Mouse (Mus musculus): Measurements from ENCODE around the gene Gm32802. TPM values are rescaled to one million over a fixed set of nuclear protein-coding genes. Genes with fewer than 3 reads are reported as not detected.
"Not testable (repeated sequence)": the region's sequence is repeated elsewhere in the genome, so short reads cannot be mapped to it uniquely, and the experiment has no call there.

Gene Gm32802
- polyA plus RNA-seq, 1 experiment from 2014 or later: 0.35 TPM

DNA sequence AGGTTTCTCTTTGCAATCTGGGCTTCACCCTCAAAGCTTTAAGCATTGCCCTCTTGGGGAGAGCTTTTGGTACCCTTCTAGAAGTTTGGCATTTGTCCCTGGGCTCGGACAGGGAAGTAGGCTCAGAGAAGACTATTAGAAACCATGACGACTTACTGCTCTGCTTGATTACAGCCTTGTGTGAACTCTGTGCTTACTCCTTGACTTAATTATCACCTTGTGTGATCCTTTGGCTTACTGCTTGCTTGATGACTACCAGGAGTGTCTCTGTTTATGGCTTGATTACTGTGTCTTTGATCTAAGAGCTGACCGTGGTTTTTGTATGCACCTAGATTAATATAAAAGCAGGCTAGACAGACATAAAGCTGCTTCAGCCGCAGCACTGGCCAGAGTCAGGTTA lies 19.6 kb downstream of the Gm32802 start:
- H3K36me3 ChIP-seq (ENCODE audit: control insufficient read depth, insufficient read depth, low read length); H3K27ac ChIP-seq (ENCODE audit: low read depth, low read length); H3K4me3 ChIP-seq (ENCODE audit: low read depth, low read length); H3K9ac ChIP-seq (replicated peaks; ENCODE audit: low read depth, low read length); ATAC-seq (ENCODE audit: low read depth); H3K4me1 ChIP-seq (ENCODE audit: control insufficient read depth, insufficient read depth, low read length); H3K4me2 ChIP-seq (ENCODE audit: low read depth, low read length); H3K9me3 ChIP-seq (ENCODE audit: control insufficient read depth, low read length); H3K27me3 ChIP-seq (ENCODE audit: control insufficient read depth, insufficient read depth, low read length): not testable (repeated sequence)
- no CpG with 5 or more reads among the region's 4 CpGs for WGBS

DNA sequence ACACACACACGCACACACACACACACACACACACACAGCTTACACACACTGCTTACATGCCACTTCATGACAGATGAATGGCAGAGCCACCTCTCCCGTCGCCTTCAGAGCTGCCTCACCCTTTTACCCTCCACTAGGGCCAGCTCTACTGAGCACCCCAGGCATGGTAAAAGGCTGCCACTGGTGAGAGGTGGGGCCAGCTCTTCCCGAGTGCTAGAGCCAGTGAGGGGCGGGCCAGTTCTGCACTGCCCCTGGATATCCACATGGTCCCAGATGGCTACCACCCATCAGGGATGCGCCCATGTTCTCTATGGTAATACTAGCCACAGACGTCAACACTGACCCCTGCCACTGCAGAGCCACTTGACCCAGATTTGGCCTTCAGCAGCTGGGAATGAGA lies 24.1 kb downstream of the Gm32802 start:
- H3K4me3 ChIP-seq (ENCODE audit: low read depth, low read length); H3K9me3 ChIP-seq (ENCODE audit: control insufficient read depth, low read length); H3K9ac ChIP-seq (replicated peaks; ENCODE audit: low read depth, low read length); H3K36me3 ChIP-seq (ENCODE audit: control insufficient read depth, insufficient read depth, low read length); H3K27me3 ChIP-seq (ENCODE audit: control insufficient read depth, insufficient read depth, low read length); H3K4me2 ChIP-seq (ENCODE audit: low read depth, low read length); ATAC-seq (ENCODE audit: low read depth); H3K4me1 ChIP-seq (ENCODE audit: control insufficient read depth, insufficient read depth, low read length); H3K27ac ChIP-seq (ENCODE audit: low read depth, low read length): not testable (repeated sequence)
- 88% methylated on average over 5 of the region's 7 CpGs for WGBS

DNA sequence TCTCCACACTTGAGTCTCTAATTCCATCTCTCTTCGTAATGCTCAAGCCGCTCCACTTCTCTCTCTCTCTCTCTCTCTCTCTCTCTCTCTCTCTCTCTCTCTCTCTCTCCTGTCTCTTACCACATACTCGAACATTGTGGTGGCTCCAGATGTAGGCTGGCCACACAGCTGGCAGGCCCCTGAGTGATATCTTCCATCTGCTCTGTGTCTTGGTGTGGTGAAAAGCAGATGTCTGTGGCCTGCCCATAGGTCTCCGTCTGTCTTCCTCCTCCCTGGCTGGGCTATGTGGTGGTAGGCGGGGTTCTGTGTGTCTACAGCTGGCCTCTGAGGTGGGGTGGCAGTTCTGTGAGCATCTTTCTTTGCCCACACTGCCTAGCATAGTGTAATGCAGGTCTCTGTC lies 24.5 kb downstream of the Gm32802 start:
- H3K4me3 ChIP-seq (ENCODE audit: low read depth, low read length); ATAC-seq (ENCODE audit: low read depth); H3K27ac ChIP-seq (ENCODE audit: low read depth, low read length); H3K4me2 ChIP-seq (ENCODE audit: low read depth, low read length); H3K9me3 ChIP-seq (ENCODE audit: control insufficient read depth, low read length); H3K27me3 ChIP-seq (ENCODE audit: control insufficient read depth, insufficient read depth, low read length); H3K36me3 ChIP-seq (ENCODE audit: control insufficient read depth, insufficient read depth, low read length); H3K9ac ChIP-seq (replicated peaks; ENCODE audit: low read depth, low read length); H3K4me1 ChIP-seq (ENCODE audit: control insufficient read depth, insufficient read depth, low read length): not testable (repeated sequence)
- 93% methylated on average over 2 of the region's 5 CpGs for WGBS

DNA sequence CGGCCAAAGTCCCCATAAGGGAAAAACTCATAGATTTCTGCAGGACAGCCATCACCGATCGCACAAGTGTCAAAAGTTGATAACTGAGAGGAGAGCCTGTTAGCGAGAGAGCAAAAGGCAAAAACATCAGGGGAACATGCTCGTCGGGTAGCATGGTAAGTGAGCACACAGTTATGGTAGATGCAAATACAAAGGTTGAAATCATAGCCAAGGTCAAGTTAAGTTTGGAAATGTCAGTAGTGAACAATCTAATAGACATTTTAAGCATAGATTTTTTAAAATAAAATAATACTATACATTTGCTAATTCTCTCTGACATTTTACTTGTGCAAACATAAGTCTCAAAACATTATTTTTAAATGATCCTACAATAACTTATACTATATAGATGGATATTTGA lies 36.5 kb downstream of the Gm32802 start, which contains the start of gene Iltifb:
TSS of gene Iltifb (minus strand) at position 101 of the 400 bp plus-strand sequence.
- no peaks in the 10 kb centered on the region for H3K36me3 ChIP-seq (ENCODE audit: control insufficient read depth, insufficient read depth, low read length)

DNA sequence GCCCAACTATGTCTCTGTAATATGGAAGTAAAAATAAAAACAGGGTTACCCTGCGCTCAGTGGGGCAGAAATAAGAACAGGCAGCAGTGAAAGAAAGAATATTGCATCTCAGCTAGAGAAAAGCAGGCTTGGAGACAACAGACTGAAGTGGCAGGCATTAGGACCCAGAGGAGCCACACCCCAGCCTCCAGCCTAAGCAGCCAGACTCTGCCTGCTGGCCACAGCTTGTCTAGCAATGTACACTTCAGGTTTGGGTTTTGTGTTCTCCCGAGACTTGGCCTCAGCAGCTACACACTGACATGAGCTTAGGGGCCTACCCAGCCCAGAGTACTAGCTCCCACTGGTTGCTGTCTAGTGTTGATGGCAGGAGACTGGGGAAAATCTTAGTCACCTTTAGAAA lies 43.6 kb downstream of the Gm32802 start:
- not testable (repeated sequence) for H3K36me3 ChIP-seq (ENCODE audit: control insufficient read depth, insufficient read depth, low read length); H3K4me1 ChIP-seq (ENCODE audit: control insufficient read depth, insufficient read depth, low read length); H3K4me2 ChIP-seq (ENCODE audit: low read depth, low read length); H3K27ac ChIP-seq (ENCODE audit: low read depth, low read length); H3K4me3 ChIP-seq (ENCODE audit: low read depth, low read length); H3K27me3 ChIP-seq (ENCODE audit: control insufficient read depth, insufficient read depth, low read length); ATAC-seq (ENCODE audit: low read depth); H3K9ac ChIP-seq (replicated peaks; ENCODE audit: low read depth, low read length); H3K9me3 ChIP-seq (ENCODE audit: control insufficient read depth, low read length)
- WGBS: 35% methylated on average over 2 of the region's 2 CpGs

More for the DNA sequence above, 36.5 kb downstream of the Gm32802 start, which contains the start of gene Iltifb:
- Histone ChIP-seq H3K27ac (ENCODE audit: low read depth, low read length) (no peak within 1 kb of the TSS), H3K4me1 (ENCODE audit: control insufficient read depth, insufficient read depth, low read length) (no peaks in the 10 kb centered on the region), H3K4me2 (ENCODE audit: low read depth, low read length) (no peak within 1 kb of the TSS), H3K9ac (replicated peaks; ENCODE audit: low read depth, low read length) (no peak within 1 kb of the TSS), H3K4me3 (ENCODE audit: low read depth, low read length) (no peak within 1 kb of the TSS), H3K27me3 (ENCODE audit: control insufficient read depth, insufficient read depth, low read length) (no peaks in the 10 kb centered on the region), H3K9me3 (ENCODE audit: control insufficient read depth, low read length) (no peaks in the 10 kb centered on the region)
- 95% methylated on average over 6 of the region's 6 CpGs for WGBS
- no peak for ATAC-seq (ENCODE audit: low read depth)

Other genes with a start within 250 kb of the Gm32802 start
- gene Mdm1, start 116.9 kb upstream of the Gm32802 start, polyA plus RNA-seq (2014; fragmentation: Nextera tagmentation; extraction: Ambion mirVana): 31.3 and 34.1 TPM in 2 replicates
- 0.24 TPM in 1 of 2 replicates, not detected in the other for gene Il22, start 53.7 kb upstream of the Gm32802 start, polyA plus RNA-seq (2014; fragmentation: Nextera tagmentation; extraction: Ambion mirVana)
- gene Gm32717, start 17.9 kb upstream of the Gm32802 start, polyA plus RNA-seq (2014; fragmentation: Nextera tagmentation; extraction: Ambion mirVana): 0.35 and 0.37 TPM in 2 replicates
- not detected in 2 replicates for gene Iltifb, start 36.4 kb downstream of the Gm32802 start, polyA plus RNA-seq (2014; fragmentation: Nextera tagmentation; extraction: Ambion mirVana)
- not detected in 2 replicates for gene Gm9040, start 68.3 kb downstream of the Gm32802 start, polyA plus RNA-seq (2014; fragmentation: Nextera tagmentation; extraction: Ambion mirVana)
- not detected in 2 replicates for gene Gm9044, start 73.7 kb downstream of the Gm32802 start, polyA plus RNA-seq (2014; fragmentation: Nextera tagmentation; extraction: Ambion mirVana)
- not detected in 2 replicates for gene Gm9045, start 79.1 kb downstream of the Gm32802 start, polyA plus RNA-seq (2014; fragmentation: Nextera tagmentation; extraction: Ambion mirVana)
- gene Gm9046, start 84.6 kb downstream of the Gm32802 start, polyA plus RNA-seq (2014; fragmentation: Nextera tagmentation; extraction: Ambion mirVana): not detected in 2 replicates
- not detected in 2 replicates for gene Gm9048, start 90.0 kb downstream of the Gm32802 start, polyA plus RNA-seq (2014; fragmentation: Nextera tagmentation; extraction: Ambion mirVana)
- gene Gm9049, start 95.4 kb downstream of the Gm32802 start, polyA plus RNA-seq (2014; fragmentation: Nextera tagmentation; extraction: Ambion mirVana): not detected in 2 replicates
- gene Ifng, start 182.4 kb downstream of the Gm32802 start, polyA plus RNA-seq (2014; fragmentation: Nextera tagmentation; extraction: Ambion mirVana): not detected in 2 replicates

Measured in neural tube, embryonic 14.5 days (tissue).